ENCODE assay signal across 19 mouse cellular contexts in genomic region chr14:20841526-20841925, GRCm38 (mm10). TPM values are rescaled to one million over a fixed set of nuclear protein-coding genes. Genes with fewer than 3 reads are reported as not detected.
"Had no signal": no experiment of that assay in that cellular context is flagged by ENCODE, and none has a peak within 500 bp of the region (broad histone marks: within the 10 kb centered on the region; RNA-seq: fewer than 3 reads in every experiment).

No protein-coding gene starts in this region.

- ATAC-seq: midbrain, embryonic 13.5 days; midbrain, embryonic 15.5 days had no signal

- H3K9ac ChIP-seq: lung, embryonic 14.5 days; midbrain, embryonic 13.5 days; midbrain, embryonic 15.5 days; neural tube, embryonic 13.5 days; neural tube, embryonic 15.5 days had no signal

- DNase-seq: lung, adult 18-20 months; lung, embryonic 14.5 days; lung, postnatal 10 days; lung, postnatal 4 days; retina, postnatal 1 day; right cerebral cortex, adult 18-20 months; right cerebral cortex, postnatal 25 days; right cerebral cortex, postnatal 4 days; spleen, adult 18-20 months; thymus, adult 18-20 months; thymus, postnatal 25 days; thymus, postnatal 4 days had no signal

- H3K4me2 ChIP-seq: lung, embryonic 14.5 days; midbrain, embryonic 11.5 days; midbrain, embryonic 13.5 days; midbrain, embryonic 15.5 days; neural tube, embryonic 13.5 days; neural tube, embryonic 15.5 days had no signal

- H3K36me3 ChIP-seq: midbrain, embryonic 13.5 days; midbrain, embryonic 15.5 days; neural tube, embryonic 13.5 days; neural tube, embryonic 15.5 days had no signal

- H3K27ac ChIP-seq: midbrain, embryonic 13.5 days; midbrain, embryonic 15.5 days; neural tube, embryonic 13.5 days; neural tube, embryonic 15.5 days had no signal

- H3K4me3 ChIP-seq: megakaryocyte, embryonic 14.5 days; midbrain, embryonic 13.5 days; midbrain, embryonic 15.5 days; neural tube, embryonic 13.5 days; neural tube, embryonic 15.5 days had no signal

- H3K9me3 ChIP-seq: megakaryocyte, embryonic 14.5 days; midbrain, embryonic 13.5 days; midbrain, embryonic 15.5 days; neural tube, embryonic 13.5 days; neural tube, embryonic 15.5 days had no signal

- H3K27me3 ChIP-seq: midbrain, embryonic 15.5 days had no signal

RNA-seq across cellular contexts. Expression of gene Plau, which starts 5.1 kb away (rescaled TPM):
- total RNA-seq: monocyte, adult 5-6 weeks had no signal
